Mouse (Mus musculus) intestine, embryonic 16.5 days (tissue): ENCODE measurements at regions not wholly inside any gene's neighbourhood (a gene's known extent, or its start where the extent isn't known, plus 50 kb on each side); places are given as distances from the start of the nearest gene placed in this dataset.

Experiments used
- ATAC-seq: fragments of 200-750 bp; cut with Nextera tagmentation; 2 replicates; pipeline ENCODE4 v1.8.0; 2017; ENCODE audit warnings: moderate TSS enrichment, moderate library complexity
- H3K27ac ChIP-seq: fragments of 300-500 bp; sonication (generic); 2 replicates; pipeline ENCODE4 v1.5.1; 2014; ENCODE audit warnings: mild to moderate bottlenecking, low read length
- H3K27me3 ChIP-seq: fragments of 300-500 bp; sonication (generic); replicated peaks from 2 replicates; pipeline ENCODE4 v1.6.1; 2014; ENCODE audit warnings: low read length, control low read depth, mixed read lengths; ENCODE audit not compliant: control insufficient read depth, insufficient read depth
- H3K36me3 ChIP-seq: fragments of 300-500 bp; sonication (generic); 2 replicates; pipeline ENCODE4 v1.6.1; 2014; ENCODE audit warnings: low read length, control low read depth; ENCODE audit not compliant: control insufficient read depth, insufficient read depth
- H3K4me1 ChIP-seq: fragments of 300-500 bp; sonication (generic); 2 replicates; pipeline ENCODE4 v1.6.1; 2014; ENCODE audit warnings: low read length, control low read depth, mixed read lengths; ENCODE audit not compliant: control insufficient read depth, insufficient read depth
- H3K4me2 ChIP-seq: fragments of 300-500 bp; sonication (generic); 2 replicates; pipeline ENCODE4 v1.6.1; 2014; ENCODE audit warnings: low read depth, low read length, control low read depth
- H3K4me3 ChIP-seq: fragments of 300-500 bp; sonication (generic); 2 replicates; pipeline ENCODE4 v1.5.1; 2014; ENCODE audit warnings: mild to moderate bottlenecking, low read length
- H3K9ac ChIP-seq: fragments of 300-500 bp; sonication (generic); 2 replicates; pipeline ENCODE4 v1.6.1; 2014; ENCODE audit warnings: low read depth, low read length
- H3K9me3 ChIP-seq: fragments of 300-500 bp; sonication (generic); 2 replicates; pipeline ENCODE4 v1.6.1; 2016; ENCODE audit warnings: low read length, control low read depth; ENCODE audit not compliant: control insufficient read depth
- WGBS: fragments of 180-500 bp; shearing (Covaris S2); extraction: QIAGEN DNeasy Blood & Tissue Kit; methylation state at CpG from one replicate; pipeline ENCODE4 v1.1.7; 2014; 5-methylcytosine and 5-hydroxymethylcytosine counted together

- H3K27ac ChIP-seq: no peak overlapping the region
- no peak overlapping the region for H3K4me2 ChIP-seq
- ATAC-seq: no peak
- no peaks in the 10 kb centered on the region for H3K36me3 ChIP-seq
- no peaks in the 10 kb centered on the region for H3K4me1 ChIP-seq
- no peak overlapping the region for H3K9ac ChIP-seq
- 84% methylated on average over 5 of the region's 5 CpGs for WGBS
- no peak overlapping the region for H3K4me3 ChIP-seq
- no peaks in the 10 kb centered on the region for H3K9me3 ChIP-seq
- H3K27me3 ChIP-seq: no peaks in the 10 kb centered on the region
Measured at GRCm38 (mm10) chr12:73432546-73432945, 113.6 kb downstream of the Tmem30b start.

- no peaks in the 10 kb centered on the region for H3K36me3 ChIP-seq
- no peak overlapping the region for H3K4me2 ChIP-seq
- WGBS: 69% methylated on average over 12 of the region's 12 CpGs
- no peaks in the 10 kb centered on the region for H3K9me3 ChIP-seq
- ATAC-seq: no peak
- no peak overlapping the region for H3K27ac ChIP-seq
- H3K4me3 ChIP-seq: no peak overlapping the region
- H3K27me3 ChIP-seq: no peaks in the 10 kb centered on the region
- no peak overlapping the region for H3K9ac ChIP-seq
- no peaks in the 10 kb centered on the region for H3K4me1 ChIP-seq
Measured at GRCm38 (mm10) chr12:73428171-73428570, 118.0 kb downstream of the Tmem30b start.

GRCm38 (mm10) chr12:73424814-73425213 lies 121.4 kb downstream of the Tmem30b start:
- H3K4me1 ChIP-seq: no peaks in the 10 kb centered on the region
- no peak for ATAC-seq
- no peak overlapping the region for H3K4me3 ChIP-seq
- H3K4me2 ChIP-seq: no peak overlapping the region
- 87% methylated on average over 7 of the region's 7 CpGs for WGBS
- H3K9me3 ChIP-seq: no peaks in the 10 kb centered on the region
- H3K9ac ChIP-seq: no peak overlapping the region
- H3K36me3 ChIP-seq: no peaks in the 10 kb centered on the region
- no peak overlapping the region for H3K27ac ChIP-seq
- no peaks in the 10 kb centered on the region for H3K27me3 ChIP-seq

GRCm38 (mm10) chr12:73417101-73417500 lies 129.1 kb downstream of the Tmem30b start:
- Histone ChIP-seq H3K4me1 (no peaks in the 10 kb centered on the region), H3K9me3 (no peaks in the 10 kb centered on the region), H3K9ac (no peak overlapping the region), H3K4me2 (no peak overlapping the region), H3K36me3 (no peaks in the 10 kb centered on the region), H3K4me3 (no peak overlapping the region), H3K27ac (no peak overlapping the region), H3K27me3 (no peaks in the 10 kb centered on the region)
- no peak for ATAC-seq
- 86% methylated on average over 3 of the region's 3 CpGs for WGBS

DNA sequence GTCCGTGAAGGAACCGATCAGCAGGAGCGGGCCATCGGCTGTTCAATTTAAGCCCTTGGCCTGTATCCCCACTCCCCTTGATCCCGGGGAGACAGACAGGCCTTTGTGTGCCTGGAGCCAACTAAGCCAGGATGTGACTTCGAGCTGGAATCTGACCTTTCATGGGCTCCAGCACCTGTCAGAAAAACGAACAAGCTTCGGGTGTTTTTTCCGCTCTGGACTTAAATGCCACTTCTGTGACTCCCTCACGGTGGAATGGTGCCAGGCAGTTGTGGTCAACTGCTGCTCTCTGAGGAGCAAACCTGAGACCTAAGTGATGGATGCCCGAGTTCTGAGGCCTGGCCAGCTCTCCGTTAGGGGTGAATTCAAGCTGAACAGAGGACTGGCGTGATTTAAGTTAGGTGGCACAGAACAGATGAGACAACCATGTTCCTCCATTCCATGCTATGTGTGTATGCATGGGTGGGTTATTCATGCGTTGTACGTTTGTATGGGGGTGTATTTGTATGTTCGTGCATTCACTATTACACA lies 129.8 kb downstream of the Tmem30b start:
- H3K9me3 ChIP-seq: no peaks in the 10 kb centered on the region
- WGBS: 68% methylated on average over 16 of the region's 16 CpGs
- no peak overlapping the region for H3K4me3 ChIP-seq
- no peaks in the 10 kb centered on the region for H3K36me3 ChIP-seq
- H3K4me2 ChIP-seq: no peak overlapping the region
- no peaks in the 10 kb centered on the region for H3K27me3 ChIP-seq
- no peak overlapping the region for H3K27ac ChIP-seq
- ATAC-seq: no peak
- no peak overlapping the region for H3K9ac ChIP-seq
- no peaks in the 10 kb centered on the region for H3K4me1 ChIP-seq

DNA sequence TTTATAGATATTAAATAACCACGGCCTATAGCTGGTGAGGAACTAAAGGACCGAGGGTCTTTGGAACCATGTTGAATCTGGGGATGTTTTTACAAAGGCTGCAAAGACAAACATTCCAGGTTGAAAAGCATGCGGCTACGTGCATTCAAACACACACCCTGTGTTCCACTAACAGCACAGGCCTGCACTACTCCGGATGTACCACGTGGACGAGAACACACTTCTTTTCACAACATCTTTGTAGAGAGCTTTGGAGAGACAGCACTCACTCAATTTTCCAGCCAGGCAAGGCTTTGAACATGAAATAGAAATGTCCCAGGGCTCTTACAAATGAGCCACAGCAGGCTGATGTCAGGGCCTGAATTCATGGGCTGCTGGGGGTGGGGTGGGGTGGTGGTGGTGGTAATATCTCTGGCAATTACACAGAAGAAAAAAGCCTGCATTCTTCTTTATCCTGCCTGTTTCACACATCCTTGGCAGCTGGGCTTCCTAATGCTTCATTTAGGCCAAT lies 129.3 kb downstream of the Slc38a6 start:
- WGBS: 68% methylated on average over 7 of the region's 7 CpGs
- H3K4me3 ChIP-seq: no peak overlapping the region
- no peak for ATAC-seq
- H3K4me1 ChIP-seq: no peaks in the 10 kb centered on the region
- no peaks in the 10 kb centered on the region for H3K9me3 ChIP-seq
- no peaks in the 10 kb centered on the region for H3K27me3 ChIP-seq
- H3K4me2 ChIP-seq: no peak overlapping the region
- no peaks in the 10 kb centered on the region for H3K36me3 ChIP-seq
- no peak overlapping the region for H3K27ac ChIP-seq
- no peak overlapping the region for H3K9ac ChIP-seq

DNA sequence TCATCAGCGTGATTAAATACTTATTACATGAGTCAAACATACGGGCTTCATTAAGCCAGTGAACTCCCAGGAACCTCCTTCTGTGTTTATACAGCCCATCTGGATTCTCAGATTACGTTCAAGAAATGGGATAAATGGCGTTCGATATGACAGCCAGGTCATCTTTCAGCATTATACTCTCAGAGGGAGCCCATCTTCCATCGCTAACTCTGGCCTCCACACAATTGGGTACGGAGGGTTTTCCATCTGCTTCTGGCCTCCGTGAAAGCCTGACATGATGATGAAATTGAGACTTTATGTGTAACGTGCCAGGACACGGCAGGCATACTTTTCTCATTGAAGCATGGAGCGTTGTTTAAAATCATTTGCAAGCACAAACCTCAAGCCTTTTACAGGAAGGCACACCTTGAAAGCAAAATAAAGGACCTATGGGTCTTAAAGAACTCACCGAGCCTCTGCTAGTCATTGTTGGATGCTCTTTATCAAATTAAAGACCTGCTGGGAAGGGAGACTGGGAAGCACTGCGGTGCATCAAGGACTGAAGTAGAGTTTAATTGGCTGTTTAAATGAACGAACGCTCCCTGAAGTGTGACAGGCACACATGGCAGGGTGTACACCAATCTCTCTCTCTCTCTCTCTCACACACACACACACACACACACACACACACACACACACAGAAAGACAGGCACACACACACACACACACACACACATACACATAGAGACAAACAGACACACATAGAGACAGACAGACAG lies 127.0 kb downstream of the Slc38a6 start:
- no peak for ATAC-seq
- no peaks in the 10 kb centered on the region for H3K27me3 ChIP-seq
- H3K4me3 ChIP-seq: no peak overlapping the region
- no peak overlapping the region for H3K27ac ChIP-seq
- H3K9me3 ChIP-seq: no peaks in the 10 kb centered on the region
- H3K4me1 ChIP-seq: no peaks in the 10 kb centered on the region
- H3K4me2 ChIP-seq: no peak overlapping the region
- WGBS: 48% methylated on average over 15 of the region's 15 CpGs
- H3K9ac ChIP-seq: no peak overlapping the region
- H3K36me3 ChIP-seq: no peaks in the 10 kb centered on the region

DNA sequence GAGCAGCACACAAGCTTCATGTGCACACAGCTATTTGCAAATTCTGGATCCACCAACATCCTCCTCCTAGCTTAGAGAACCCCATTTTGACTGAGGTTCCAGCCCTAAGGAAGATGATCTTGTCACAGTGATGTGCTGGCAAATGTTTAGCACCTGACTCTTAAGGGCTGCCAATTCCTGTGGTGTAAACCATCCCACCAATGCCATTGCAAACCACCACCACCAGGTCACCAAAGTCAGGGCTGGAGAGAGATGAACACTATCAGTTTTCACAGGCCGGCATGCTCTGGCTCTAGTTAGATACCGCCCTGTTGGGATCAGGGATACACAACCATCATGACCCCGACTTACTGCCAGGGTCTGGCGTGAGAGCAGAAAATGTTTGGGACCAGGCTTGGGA lies 125.9 kb downstream of the Slc38a6 start:
- WGBS: 85% methylated on average over 4 of the region's 4 CpGs
- Histone ChIP-seq H3K4me3 (no peak overlapping the region), H3K27me3 (no peaks in the 10 kb centered on the region), H3K36me3 (no peaks in the 10 kb centered on the region), H3K27ac (no peak overlapping the region), H3K9ac (no peak overlapping the region), H3K4me2 (no peak overlapping the region), H3K9me3 (no peaks in the 10 kb centered on the region), H3K4me1 (no peaks in the 10 kb centered on the region)
- no peak for ATAC-seq

DNA sequence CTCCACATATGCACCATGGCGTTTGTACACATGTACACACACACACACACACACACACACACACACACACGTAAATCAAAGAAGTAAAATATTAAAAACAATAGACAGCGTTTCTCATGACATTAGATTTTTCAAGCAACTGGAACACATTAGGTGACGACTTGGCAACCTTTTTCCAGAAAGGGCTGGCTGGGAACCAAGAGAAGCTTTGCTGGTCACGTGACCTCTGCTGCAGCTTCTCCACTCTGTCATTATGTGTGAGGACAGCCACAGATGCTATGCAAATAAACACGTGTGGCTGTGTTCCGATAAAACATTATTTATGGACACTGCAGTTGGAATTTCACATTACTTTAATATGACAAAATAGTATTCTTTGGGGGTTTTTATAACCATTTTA lies 124.3 kb downstream of the Slc38a6 start:
- 55% methylated on average over 7 of the region's 7 CpGs for WGBS
- H3K27me3 ChIP-seq: no peaks in the 10 kb centered on the region
- no peaks in the 10 kb centered on the region for H3K4me1 ChIP-seq
- no peak for ATAC-seq
- H3K9me3 ChIP-seq: no peaks in the 10 kb centered on the region
- H3K4me3 ChIP-seq: no peak overlapping the region
- no peaks in the 10 kb centered on the region for H3K36me3 ChIP-seq
- H3K9ac ChIP-seq: no peak overlapping the region
- no peak overlapping the region for H3K27ac ChIP-seq
- no peak overlapping the region for H3K4me2 ChIP-seq
